Mouse (Mus musculus): ENCODE measurements at regions not wholly inside any gene's neighbourhood (a gene's known extent, or its start where the extent isn't known, plus 50 kb on each side); places are given as distances from the start of the nearest gene placed in this dataset.

DNA sequence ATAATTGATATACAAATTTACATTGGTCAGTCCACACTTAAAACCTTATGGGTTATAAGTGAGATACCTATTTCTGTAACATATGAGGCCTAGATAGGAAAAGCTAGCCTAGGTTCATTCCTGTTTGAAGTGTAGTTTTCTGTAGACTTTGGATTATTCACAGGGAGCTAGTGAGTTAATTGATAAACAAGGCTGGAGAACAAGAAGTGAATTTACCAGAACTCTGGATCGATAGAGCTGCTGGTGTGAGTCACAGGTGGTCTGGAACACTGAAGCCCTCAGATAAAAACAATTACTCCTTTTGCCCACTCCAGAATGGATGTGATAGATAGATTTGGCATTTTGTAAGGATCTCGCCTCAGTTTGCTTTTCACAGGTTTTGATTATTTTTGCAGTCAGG lies 62.0 kb upstream of the Rtl1 start:
- DNase-seq: no peak

DNA sequence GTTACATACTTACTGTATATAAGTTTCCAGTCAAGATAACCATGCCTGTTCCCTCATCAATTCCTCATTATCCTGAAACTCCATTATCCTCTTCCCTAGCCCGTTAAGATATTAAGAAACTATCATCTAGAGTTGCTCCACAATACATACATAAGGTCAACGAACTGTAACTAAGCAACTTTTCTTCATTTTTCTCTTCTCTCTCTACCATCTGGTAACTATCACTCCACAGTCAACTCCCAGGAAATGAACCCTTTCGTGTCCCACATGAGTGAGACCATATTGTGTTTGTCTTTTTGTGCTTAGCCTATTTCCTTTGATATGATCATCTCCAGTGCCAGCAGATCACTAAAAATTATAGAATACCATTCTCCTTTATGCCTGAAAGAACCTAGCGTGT lies 74.6 kb upstream of the Rtl1 start:
- no peak for DNase-seq

DNA sequence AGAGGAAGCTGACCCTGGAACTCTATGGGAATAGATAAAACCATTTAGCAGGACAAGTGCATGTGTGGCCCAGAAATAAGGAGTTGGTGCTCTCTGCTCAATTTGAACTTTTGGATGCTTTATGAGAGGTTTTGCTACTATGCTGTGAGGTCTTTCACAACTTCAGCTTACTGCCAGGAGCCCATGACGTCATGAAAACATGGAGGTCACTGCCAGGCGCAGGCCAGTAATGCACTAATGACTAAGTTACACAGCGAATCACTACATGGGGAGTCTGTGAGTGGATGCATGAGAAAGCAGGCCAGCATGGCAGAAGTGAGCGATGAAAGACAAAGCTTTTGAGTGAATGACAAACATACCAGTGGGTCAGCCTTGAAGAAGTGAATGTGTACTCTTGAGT lies 93.9 kb upstream of the Rtl1 start:
- DNase-seq: no peak

DNA sequence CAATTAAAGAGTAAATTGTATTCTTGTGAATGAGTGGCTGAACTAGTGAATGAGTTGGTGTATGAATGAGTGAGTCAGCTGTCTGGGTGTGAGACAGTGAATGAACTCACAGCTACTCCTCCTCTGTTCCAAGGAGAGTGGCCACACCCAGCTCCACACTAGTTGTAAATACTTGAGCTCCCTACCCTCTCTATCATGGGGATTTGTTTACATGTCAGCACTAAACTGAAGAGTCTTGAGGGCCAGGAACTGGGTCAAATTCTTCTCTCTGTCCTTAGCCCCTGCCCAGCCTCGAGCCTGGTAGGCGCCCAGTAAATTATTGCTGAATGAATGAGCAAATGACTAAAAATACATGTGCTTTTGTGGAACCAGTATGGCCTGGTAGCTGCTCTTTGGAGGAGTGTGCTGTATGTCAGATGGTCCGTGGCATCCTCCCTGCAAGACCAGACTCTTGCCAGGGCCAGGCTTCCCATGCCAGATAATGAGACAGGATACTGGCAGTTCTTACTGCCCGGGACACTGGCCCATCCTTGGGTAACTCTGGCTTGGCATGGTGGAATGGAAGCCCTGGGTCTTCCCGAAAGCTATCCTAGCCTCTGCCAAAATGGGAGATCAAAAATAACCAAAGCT lies 94.8 kb upstream of the Rtl1 start:
- peak; percentile 88 to 89 for DNase-seq

DNA sequence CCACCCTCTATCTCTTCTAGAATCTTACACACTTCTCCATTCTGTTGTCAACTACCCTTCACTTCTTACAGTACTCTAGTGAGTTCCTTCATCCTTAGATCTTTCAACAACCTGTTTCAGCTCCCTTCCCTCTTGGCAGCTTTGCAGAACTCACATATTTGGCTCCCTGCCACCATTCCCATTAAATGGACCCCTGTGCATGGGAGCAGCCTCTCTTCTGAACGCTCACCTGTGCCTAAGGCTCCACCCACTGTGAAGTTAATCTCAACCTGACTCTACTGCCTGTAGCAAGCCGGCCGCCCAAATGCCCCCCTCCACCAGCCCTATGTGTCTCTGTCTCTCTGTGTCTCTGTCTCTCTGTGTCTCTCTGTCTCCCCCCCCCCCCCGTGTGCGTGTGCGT lies 106.7 kb upstream of the Rtl1 start:
- no peak for DNase-seq

DNA sequence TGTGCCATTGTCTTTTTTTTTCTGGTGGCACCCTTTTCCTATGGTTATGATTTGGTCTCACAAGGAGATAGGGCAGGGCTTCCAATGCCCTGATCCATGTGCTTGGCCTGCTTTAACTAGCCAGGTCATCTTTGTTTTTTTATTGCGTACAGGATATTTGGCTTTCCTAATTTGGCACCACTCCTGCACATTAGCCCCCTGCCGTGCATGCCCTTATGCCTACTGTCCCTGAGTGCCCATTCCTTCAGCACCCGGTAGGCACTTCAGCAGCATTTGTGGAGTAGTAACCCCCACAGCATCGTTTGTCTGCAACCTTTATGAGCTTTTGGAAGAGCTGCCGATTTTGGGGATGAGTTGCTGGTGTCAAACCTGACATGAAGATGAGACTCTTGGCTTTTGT lies 109.5 kb upstream of the Rtl1 start:
- DNase-seq: peak; percentile 51 to 68

DNA sequence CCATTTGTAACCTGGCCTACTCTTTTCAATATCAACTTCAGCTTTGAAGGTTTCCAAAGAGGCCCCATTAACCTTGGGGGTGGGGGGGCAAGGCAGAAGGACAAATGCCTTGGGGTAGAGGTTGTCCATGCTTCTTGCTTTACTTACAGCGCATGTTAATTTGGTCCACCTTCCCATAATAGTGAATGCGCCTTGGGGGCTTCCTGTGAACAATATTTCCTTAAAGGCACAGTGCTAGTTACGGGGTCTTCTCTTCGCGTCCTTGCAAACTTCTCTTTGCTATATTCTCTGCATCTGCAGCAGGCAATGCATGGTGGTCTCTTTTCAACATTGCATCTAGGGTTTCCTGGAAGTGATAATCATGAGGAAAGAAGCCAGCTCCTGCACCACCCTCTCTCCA lies 111.3 kb upstream of the Rtl1 start:
- no peak for DNase-seq

DNA sequence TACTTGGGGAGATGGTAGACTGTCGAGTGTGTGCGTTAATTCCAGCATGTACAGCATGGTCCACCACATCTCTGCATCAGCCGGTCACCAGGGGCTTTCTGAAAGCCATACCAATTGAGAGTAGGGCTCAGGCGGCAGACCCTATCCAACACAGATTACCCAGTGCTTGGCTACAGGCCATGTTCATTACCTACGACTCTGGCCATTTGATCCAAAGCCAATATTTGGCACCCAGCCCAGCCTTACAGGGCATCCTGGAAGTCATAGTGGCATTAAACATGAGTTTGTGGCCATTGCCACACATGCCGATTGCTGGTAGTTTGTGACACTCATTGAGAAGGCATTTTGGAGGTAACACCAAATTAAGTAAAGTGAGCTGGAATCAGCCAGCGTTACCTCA lies 111.8 kb upstream of the Rtl1 start:
- peak; percentile 43 to 58 for DNase-seq

DNA sequence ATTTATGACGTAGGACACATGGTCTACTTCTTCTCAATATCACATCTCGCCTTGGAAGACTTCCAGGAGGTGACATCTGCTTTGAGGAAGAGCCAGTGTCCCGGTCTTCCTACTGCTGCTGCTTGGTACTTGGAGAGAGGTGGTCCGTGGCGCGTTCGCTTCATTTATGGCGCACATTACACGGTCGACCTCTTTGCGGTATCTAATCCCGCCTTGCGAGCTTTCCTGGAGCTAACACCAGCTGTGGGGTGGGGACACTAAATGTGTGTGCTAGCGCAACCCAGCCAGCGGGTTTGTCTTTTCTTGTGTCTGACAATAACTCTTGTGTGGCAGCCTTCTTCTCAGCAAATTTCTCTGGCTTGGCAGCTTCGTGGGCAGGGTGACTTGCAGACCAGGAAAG lies 112.3 kb upstream of the Rtl1 start:
- peak; percentile 17 to 24 for DNase-seq

DNA sequence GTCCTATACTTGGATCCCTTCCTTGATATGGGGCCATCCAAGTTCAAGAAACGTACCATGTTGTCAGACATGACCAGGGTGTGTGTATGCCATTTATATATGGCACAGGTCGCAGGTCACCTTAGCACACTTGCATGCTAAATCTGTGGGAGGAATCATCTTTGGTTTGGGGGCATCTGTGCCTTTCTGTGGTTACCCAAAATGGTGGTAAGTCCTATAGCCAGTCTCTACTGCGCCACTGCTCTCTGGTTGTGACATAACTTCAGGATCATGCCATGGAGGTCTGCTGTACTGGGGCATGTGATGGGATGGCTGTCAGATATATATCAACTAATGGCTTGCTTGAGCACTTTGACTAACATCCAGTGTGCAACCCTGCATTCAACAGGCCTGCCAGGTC lies 112.9 kb upstream of the Rtl1 start:
- no peak for DNase-seq

DNA sequence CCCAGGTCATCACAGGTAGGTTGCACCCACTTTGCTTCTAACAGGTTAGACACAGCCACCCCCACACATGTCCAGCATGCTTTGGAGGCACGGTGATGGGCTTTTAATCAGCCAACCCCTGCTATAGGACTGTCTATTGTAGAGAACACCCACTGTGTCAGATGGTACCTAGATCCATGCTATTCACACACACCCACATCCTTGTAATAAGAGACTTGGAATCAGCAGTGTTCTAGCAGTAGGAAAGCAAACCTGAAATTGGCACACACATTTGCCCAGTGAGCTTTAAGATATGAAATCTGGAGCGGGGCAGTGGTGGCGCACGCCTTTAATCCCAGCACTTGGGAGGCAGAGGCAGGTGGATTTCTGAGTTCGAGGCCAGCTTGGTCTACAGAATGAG lies 113.9 kb upstream of the Rtl1 start:
- DNase-seq: no peak

DNA sequence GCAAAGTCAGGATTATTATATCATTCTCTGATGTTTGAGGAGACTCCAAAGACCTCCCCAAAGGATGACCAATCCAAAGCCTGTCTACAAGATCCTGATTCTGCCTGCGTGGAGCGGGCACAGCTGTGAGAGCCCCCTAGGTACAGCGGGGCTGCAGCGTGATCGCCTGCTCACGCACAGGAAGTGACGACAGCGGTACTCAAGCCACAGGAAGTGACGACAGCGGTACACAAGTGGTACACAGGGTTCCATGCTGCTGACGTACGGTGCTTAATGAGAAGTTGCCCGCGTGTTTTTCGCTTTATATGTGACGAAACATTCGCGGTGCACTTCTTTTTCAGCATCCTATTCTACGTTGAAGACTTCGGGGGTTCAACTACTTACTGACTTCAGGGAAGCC lies 116.9 kb upstream of the Rtl1 start:
- no peak for DNase-seq

DNA sequence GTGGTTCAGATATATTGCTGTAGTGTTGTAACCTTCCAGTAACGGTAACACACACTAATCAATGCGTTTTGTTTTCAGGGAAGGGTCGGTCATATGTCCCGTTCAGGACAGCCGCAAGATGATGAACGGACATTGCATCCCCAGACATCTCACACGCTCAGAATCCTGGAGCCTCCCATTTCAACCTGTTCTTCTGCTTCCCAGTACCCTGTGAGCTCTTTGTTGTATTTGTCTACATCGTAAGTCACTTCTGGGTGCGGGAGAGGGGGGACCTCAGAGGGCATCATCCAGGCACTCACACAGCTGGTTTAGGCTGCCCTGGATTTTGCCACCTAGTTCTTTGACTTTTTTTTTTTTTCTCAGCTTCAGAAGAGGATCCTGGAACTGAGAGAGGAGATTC lies 117.9 kb upstream of the Rtl1 start:
- DNase-seq: no peak

DNA sequence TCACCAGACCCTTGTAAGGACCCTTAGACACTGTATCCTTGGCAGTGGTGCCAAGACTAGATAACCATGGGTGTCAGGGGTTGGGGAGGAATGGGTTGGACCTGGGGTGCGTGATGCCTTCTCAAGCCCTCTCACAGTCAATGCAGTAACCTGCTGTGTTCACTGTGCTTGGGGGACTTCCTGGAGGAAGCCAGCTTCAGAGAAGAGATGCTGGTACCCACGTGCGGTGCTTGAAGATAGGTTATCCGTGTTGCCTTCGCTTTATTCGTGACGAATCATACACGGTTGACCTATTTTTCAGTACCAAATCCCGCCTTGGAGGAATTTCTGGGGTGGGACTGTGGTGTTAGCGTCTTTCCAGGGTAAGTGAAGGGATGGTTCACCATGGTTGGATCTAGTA lies 138.1 kb upstream of the Rtl1 start:
- no peak for DNase-seq

DNA sequence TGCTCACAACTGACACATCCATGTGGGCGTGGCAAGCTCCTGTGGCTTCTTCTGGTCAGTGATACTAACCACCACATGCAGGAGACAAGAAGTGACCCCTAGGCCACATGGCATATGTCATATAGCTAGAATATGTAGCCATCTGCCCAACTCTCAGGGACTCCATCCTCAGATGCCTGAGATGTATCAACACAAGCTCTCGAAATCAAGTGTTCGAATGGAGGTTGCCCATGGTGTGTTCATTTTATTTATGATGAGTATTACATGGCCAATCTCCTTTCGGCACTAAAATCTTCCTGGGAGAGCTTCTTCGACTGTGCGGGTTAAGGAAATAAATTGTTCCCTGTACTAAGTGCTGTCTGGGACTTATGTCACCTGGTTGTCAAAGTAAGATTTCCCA lies 138.8 kb upstream of the Rtl1 start:
- no peak for DNase-seq

DNA sequence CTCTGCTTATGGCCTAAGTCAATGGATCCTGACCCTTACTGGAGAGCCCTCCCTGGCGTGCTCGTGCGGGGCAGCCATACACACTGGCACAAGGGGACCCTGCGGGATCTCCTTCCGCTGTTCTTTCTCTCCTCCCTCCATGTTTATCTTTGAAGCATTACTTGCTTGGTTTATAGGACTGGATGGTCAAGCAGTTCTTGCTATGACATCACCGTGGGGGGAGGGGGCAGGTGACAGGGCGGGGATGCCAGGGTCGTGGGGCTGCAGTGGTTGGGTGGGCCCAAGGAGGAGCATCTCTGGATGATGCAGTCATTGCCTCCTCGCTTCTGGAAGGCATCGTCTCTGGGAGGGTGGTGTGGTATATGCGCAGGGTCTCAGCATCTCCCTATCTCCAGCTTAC lies 142.4 kb upstream of the Rtl1 start:
- no peak for DNase-seq

DNA sequence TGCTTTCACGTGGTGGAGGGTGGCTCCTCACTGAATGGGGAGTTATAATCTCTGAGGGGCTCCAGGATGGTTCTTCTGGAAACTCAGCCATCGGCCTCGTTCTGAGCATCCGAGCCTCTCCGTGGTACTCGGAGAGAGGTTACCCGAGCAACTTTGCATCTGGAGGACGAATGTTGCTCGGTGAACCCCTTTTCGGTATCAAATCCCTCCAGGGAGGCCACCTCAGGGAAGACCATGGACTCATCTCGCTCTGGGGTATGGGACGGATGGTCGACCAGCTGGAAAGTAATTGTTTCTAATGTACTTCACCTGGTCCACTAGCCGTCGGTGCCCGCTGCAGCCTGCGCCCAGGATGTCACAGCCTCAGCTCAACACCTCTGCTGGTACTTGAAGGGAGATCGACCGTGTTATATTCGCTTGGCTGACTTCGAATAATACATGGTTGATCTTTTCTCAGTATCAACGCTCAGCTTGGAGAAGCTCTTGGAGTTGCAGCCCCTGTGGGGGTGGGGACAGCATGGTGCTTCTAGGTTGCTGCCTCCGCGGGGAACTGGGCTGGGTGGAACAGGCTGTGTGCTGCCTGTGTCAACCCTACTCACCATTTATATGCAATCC lies 143.0 kb upstream of the Rtl1 start:
- no peak for DNase-seq

DNA sequence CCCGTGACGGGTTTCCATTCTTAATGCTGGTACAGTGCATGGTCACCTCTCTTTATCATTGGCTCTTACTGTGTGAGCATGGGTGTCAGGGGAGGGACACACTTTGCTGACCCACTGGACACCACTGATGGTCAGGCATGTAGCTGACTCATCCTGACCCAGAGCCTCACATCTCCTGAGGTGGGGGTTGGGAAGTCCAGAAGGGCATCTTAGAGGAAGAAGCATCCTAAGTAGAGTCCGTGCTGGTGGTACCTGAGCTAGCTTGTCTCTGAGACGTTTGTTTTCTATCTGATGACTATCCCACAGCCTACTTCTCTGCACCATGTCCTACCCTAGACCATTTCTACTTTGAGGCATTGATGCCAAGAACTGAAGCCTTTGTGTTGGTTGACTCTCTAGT lies 144.1 kb upstream of the Rtl1 start:
- no peak for DNase-seq

DNA sequence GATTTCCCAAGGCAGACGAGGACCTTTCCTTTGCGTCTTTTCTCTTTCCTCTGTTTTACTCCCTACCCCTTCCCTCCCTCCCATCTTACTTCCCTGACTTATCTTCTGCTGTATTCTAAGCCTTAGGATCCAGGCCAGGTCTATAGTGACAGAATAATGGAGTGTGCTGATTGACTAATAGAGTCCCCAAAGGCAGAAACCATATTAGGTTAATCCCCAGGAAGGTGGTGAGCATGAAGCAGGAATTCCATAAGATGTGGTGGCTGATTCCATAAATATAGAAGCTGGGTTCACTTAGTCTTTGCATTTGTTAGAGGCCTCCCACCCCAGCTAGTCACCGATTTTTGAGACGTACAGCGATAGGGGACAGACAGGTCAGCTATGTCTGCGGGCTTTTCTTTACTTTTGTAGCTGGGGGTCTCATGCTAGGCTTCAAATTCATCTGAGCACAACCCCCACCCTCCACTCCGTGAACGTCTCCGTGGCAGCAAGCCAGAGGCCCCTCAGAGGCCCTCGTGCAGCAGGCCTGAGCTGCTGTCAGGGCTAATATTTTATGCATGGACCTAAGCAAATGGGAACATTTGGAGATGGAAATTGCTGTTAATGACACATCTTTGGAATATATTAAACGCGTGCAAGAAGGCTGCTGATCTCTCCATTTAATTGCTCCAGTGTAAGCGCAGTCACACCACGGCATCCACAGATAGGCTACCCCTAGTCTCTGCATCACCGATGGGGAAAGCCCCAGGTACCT lies 145.8 kb upstream of the Rtl1 start:
- no peak for DNase-seq

DNA sequence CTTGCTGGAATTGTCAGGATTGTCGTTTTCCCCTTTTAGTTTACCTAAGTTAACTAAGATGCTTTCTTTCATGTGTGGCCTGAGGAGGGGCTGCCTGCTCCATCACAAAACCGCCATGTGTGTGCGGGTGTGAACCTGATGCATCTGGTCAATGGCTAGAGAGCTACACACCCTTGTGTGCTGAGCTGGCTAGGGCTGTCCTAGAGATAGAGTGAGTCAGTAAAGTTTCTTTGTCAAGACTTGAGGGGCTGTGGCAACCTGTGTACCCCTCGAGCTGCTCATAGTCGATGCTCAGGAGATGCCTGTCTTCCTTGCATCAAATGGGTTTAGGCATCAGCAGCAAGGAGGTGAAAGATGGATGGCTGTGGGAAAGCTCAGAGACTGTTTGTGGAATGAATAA lies 147.1 kb upstream of the Rtl1 start:
- no peak for DNase-seq

DNA sequence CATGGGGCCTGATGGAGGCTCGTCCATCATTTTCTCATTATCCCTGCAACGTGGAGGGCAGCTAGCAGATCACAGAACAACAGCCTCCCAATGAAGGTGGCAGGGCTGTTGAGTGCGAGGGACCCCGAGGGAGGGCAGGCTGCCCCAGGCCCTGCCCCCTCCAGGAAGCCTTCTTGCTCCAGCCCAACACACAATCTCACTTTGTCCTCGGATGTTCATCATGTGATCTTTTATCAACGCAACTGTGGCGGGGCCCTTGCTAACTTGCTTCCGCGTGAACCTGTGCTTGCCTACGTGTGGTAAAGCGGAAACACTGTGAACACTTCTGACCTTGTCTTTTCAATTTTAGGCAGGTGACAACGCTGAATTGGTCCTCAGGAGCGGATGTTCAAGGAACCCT lies 147.6 kb upstream of the Rtl1 start:
- DNase-seq: no peak

DNA sequence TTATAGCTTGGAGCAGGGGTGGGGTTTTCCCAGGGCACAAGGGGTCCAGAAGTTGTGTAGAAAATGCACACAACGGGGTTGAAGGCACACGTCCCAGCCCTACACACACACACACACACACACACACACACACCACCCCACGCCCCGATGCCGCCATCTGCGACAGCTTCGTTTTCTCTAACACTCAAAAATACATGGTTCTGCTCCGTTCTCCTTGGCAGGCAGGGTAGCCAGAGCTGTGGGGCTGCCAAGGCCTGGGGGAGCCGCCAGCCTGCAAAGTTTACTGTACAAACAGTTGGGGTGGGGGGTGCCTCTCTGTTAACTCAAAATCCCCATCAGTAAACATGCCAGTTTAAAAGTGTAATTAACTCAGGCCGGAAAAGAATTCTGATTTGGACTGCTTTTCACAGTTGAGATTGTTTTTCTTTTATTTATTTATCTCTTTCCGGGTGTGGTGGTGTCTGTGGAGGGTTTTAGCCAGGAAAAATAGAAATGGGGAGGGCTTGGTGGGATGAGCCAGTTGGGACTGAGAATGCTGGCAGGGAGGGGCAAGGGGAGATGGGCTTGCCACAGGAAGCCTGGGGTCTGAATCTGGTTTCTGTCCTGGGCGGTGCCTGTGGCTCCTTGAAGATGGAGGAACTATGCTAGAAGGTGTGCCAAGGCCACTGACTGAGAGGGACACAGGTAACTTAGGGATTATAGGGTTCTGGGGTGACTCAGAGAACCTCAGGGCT lies 148.4 kb upstream of the Rtl1 start:
- DNase-seq: no peak

DNA sequence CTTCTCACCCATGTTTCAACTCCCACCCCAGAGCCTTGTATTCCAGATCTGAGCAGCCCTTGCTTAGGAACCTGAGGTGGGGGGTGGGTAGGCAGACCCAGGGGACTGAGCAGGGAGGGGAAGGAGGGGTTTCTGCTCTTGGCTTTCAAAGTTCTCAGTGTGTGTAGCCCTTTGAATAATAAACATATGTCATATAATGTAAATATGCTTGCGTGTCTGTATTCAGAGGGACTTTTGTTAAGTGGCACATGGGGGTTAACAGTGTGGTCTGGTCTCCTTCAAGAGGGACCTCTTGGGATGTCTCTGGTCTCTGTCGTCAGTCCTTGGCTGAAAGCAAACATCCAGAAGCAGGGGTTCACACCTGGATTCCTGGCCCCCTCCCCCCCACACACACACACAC lies 149.1 kb upstream of the Rtl1 start:
- DNase-seq: no peak

DNA sequence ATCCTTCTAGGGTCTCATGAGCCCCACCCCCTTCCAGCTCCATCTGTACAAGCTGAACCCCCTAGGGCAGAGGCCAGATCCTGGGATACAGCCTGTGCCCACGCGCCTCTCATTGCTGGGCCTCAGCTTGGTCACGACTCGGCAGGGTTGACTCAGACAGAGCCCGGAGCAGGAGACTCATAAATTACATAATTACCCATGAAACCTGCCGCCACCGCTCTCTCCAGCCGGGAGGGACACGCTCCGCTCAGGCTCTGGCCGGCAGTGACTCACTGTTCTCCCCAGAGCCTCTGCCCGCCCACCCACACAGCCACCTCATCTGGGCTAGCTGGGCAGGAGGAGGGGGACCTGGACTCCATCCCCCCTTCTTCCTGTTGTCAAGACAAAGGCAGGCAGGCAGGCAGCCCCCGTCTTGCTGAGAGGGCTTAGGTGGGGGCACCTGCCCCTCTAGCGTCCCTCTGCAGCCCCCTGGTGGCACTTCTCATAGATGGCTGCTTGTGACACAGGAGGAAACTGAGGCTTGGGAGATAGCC lies 149.6 kb upstream of the Rtl1 start:
- peak; percentile 50 to 51 for DNase-seq
